Mouse (Mus musculus) MEL (cell line): ENCODE results near the gene Rbm18. TPM values are rescaled to one million over a fixed set of nuclear protein-coding genes. Genes with fewer than 3 reads are reported as not detected.

ENCODE experiments used
- DNase-seq: peaks from one replicate; pipeline ENCODE4 v3.0.0; 2011; ENCODE audit warnings: low read depth, low spot score
- H3K27ac ChIP-seq: 2 replicates; pipeline ENCODE4 v1.5.1; 2012; ENCODE audit warnings: low read depth, mild to moderate bottlenecking, control low read depth, low read length, moderate library complexity; ENCODE audit not compliant: control insufficient read depth
- H3K27me3 ChIP-seq, 2 experiments: fragments of 150-350 bp in 1 of 2; sonication (generic) in 1 of 2; 2 replicates each; pipeline ENCODE4 v1.6.1; 2012; ENCODE audit warnings: low read length in 2 of 2, mild to moderate bottlenecking in 2 of 2, improper control_type of control experiment in 1 of 2, moderate library complexity in 1 of 2; ENCODE audit not compliant: insufficient read depth in 2 of 2, control insufficient read depth in 1 of 2
- H3K36me3 ChIP-seq, 2 experiments: 2 replicates each; pipeline ENCODE4 v1.6.1; 2012 to 2014; ENCODE audit warnings: low read length in 2 of 2, improper control_type of control experiment in 1 of 2, inconsistent platforms in 1 of 2, mild to moderate bottlenecking in 1 of 2; ENCODE audit not compliant: insufficient read depth in 2 of 2, control insufficient read depth in 1 of 2
- H3K4me1 ChIP-seq, 2 experiments: fragments of 150-350 bp in 1 of 2; sonication (generic) in 1 of 2; 2 replicates each; pipeline ENCODE4 v1.6.1; 2012; ENCODE audit warnings: low read length in 2 of 2, improper control_type of control experiment in 1 of 2, mild to moderate bottlenecking in 1 of 2; ENCODE audit not compliant: insufficient read depth in 2 of 2, control insufficient read depth in 1 of 2
- H3K4me3 ChIP-seq, 2 experiments: fragments of 150-350 bp in 1 of 2; sonication (generic) in 1 of 2; 2 replicates each; pipeline ENCODE4 v1.5.1; 2012; ENCODE audit warnings: low read depth in 2 of 2, low read length in 2 of 2, mild to moderate bottlenecking in 2 of 2, moderate library complexity in 2 of 2, control low read depth in 1 of 2, improper control_type of control experiment in 1 of 2; ENCODE audit not compliant: control insufficient read depth in 1 of 2, insufficient read depth in 1 of 2
- H3K79me2 ChIP-seq: 2 replicates; pipeline ENCODE4 v1.6.1; 2012; ENCODE audit warnings: mild to moderate bottlenecking, low read length, moderate library complexity; ENCODE audit not compliant: control insufficient read depth, poor library complexity, insufficient read depth
- H3K9ac ChIP-seq: 2 replicates; pipeline ENCODE4 v1.6.1; 2012; ENCODE audit warnings: low read depth, mild to moderate bottlenecking, control low read depth, low read length, moderate library complexity; ENCODE audit not compliant: control insufficient read depth, poor library complexity, severe bottlenecking
- H3K9me3 ChIP-seq: fragments of 150-350 bp; sonication (generic); replicated peaks from 2 replicates; pipeline ENCODE4 v1.6.1; 2012; ENCODE audit warnings: mild to moderate bottlenecking, low read length, improper control_type of control experiment, moderate library complexity; ENCODE audit not compliant: insufficient read depth
- BHLHE40 ChIP-seq: IDR thresholded peaks from 2 replicates; pipeline ENCODE4 v1.6.1; 2012; ENCODE audit warnings: low read depth, mild to moderate bottlenecking, inconsistent platforms, low read length, improper control_type of control experiment, borderline replicate concordance
- CTCF ChIP-seq, 3 experiments: IDR thresholded peaks in 2 of 3; conservative IDR thresholded peaks in 1 of 3; 2 replicates each; pipeline ENCODE4 v1.5.1; 2011 to 2012; ENCODE audit warnings: low read length in 3 of 3, low read depth in 2 of 3, mild to moderate bottlenecking in 2 of 3, improper control_type of control experiment in 1 of 3, inconsistent platforms in 1 of 3, mixed read lengths in 1 of 3, moderate library complexity in 1 of 3; ENCODE audit not compliant: control insufficient read depth in 1 of 3, insufficient read depth in 1 of 3, poor library complexity in 1 of 3, severe bottlenecking in 1 of 3
- E2F4 ChIP-seq: IDR thresholded peaks from 2 replicates; pipeline ENCODE4 v1.6.1; 2011; ENCODE audit warnings: low read depth, low read length, improper control_type of control experiment, borderline replicate concordance
- ETS1 ChIP-seq: IDR thresholded peaks from 2 replicates; pipeline ENCODE4 v1.6.1; 2012; ENCODE audit warnings: low read depth, mild to moderate bottlenecking, inconsistent platforms, low read length, improper control_type of control experiment, moderate library complexity
- GABPA ChIP-seq: IDR thresholded peaks from 2 replicates; pipeline ENCODE4 v1.6.1; 2012; ENCODE audit warnings: low read depth, mild to moderate bottlenecking, inconsistent platforms, low read length, improper control_type of control experiment, moderate library complexity
- GATA1 ChIP-seq: IDR thresholded peaks from 2 replicates; pipeline ENCODE4 v1.6.1; 2011; ENCODE audit warnings: low read depth, low read length, improper control_type of control experiment
- HCFC1 ChIP-seq: IDR thresholded peaks from 2 replicates; pipeline ENCODE4 v1.6.1; 2012; ENCODE audit warnings: low read depth, mild to moderate bottlenecking, inconsistent platforms, low read length, improper control_type of control experiment, moderate library complexity
- JUND ChIP-seq: IDR thresholded peaks from 2 replicates; pipeline ENCODE4 v1.6.1; 2011; ENCODE audit warnings: low read depth, mild to moderate bottlenecking, improper control_type of control experiment, low read length
- KAT2A ChIP-seq: conservative IDR thresholded peaks from 2 replicates; pipeline ENCODE4 v1.6.1; 2012; ENCODE audit warnings: low read depth, low read length, improper control_type of control experiment, inconsistent platforms
- MAX ChIP-seq: IDR thresholded peaks from 2 replicates; pipeline ENCODE4 v1.6.1; 2011; ENCODE audit warnings: low read length, improper control_type of control experiment
- MEF2A ChIP-seq: IDR thresholded peaks from 2 replicates; pipeline ENCODE4 v1.6.1; 2014; ENCODE audit warnings: low read depth, mild to moderate bottlenecking, inconsistent platforms, low read length, improper control_type of control experiment; ENCODE audit not compliant: poor library complexity, insufficient replicate concordance, severe bottlenecking; ENCODE audit errors: extremely low read depth
- MXI1 ChIP-seq: IDR thresholded peaks from 2 replicates; pipeline ENCODE4 v1.6.1; 2011; ENCODE audit warnings: mild to moderate bottlenecking, low read depth, low read length, improper control_type of control experiment
- MYB ChIP-seq: IDR thresholded peaks from 2 replicates; pipeline ENCODE4 v1.6.1; 2011; ENCODE audit warnings: mild to moderate bottlenecking, low read depth, low read length, improper control_type of control experiment
- MYC ChIP-seq: IDR thresholded peaks from 2 replicates; pipeline ENCODE4 v1.6.1; 2011; ENCODE audit warnings: low read depth, mild to moderate bottlenecking, low read length, improper control_type of control experiment, moderate library complexity
- POLR2AphosphoS5 ChIP-seq: IDR thresholded peaks from 2 replicates; pipeline ENCODE4 v1.6.1; 2012; ENCODE audit warnings: low read depth, borderline replicate concordance, mild to moderate bottlenecking, inconsistent platforms, low read length, moderate library complexity, mixed read lengths
- RAD21 ChIP-seq: IDR thresholded peaks from 2 replicates; pipeline ENCODE4 v1.6.1; 2011; ENCODE audit warnings: mild to moderate bottlenecking, low read depth, low read length, improper control_type of control experiment
- SIN3A ChIP-seq: IDR thresholded peaks from 2 replicates; pipeline ENCODE4 v1.6.1; 2012; ENCODE audit warnings: low read length, improper control_type of control experiment, inconsistent platforms
- TAL1 ChIP-seq: IDR thresholded peaks from 2 replicates; pipeline ENCODE4 v1.6.1; 2012; ENCODE audit warnings: mild to moderate bottlenecking, inconsistent platforms, low read length, moderate library complexity, mixed read lengths
- TBP ChIP-seq: IDR thresholded peaks from 2 replicates; pipeline ENCODE4 v1.8.0; 2011; ENCODE audit warnings: low read depth, low read length, improper control_type of control experiment
- TCF12 ChIP-seq: IDR thresholded peaks from 2 replicates; pipeline ENCODE4 v1.6.1; 2014; ENCODE audit warnings: low read depth, mild to moderate bottlenecking, inconsistent platforms, low read length, improper control_type of control experiment, moderate library complexity
- UBTF ChIP-seq: IDR thresholded peaks from 2 replicates; pipeline ENCODE4 v1.6.1; 2012; ENCODE audit warnings: low read depth, mild to moderate bottlenecking, inconsistent platforms, low read length, improper control_type of control experiment, moderate library complexity, borderline replicate concordance; ENCODE audit not compliant: insufficient read depth
- USF2 ChIP-seq, 2 experiments: IDR thresholded peaks; 2 replicates each; pipeline ENCODE4 v1.6.1; 2011 to 2012; ENCODE audit warnings: improper control_type of control experiment in 2 of 2, low read length in 2 of 2, borderline replicate concordance in 1 of 2, inconsistent platforms in 1 of 2, low read depth in 1 of 2, mild to moderate bottlenecking in 1 of 2; ENCODE audit not compliant: insufficient read depth in 1 of 2
- ZKSCAN1 ChIP-seq: IDR thresholded peaks from 2 replicates; pipeline ENCODE4 v1.6.1; 2012; ENCODE audit warnings: low read depth, mild to moderate bottlenecking, inconsistent platforms, low read length, improper control_type of control experiment, moderate library complexity
- ZMIZ1 ChIP-seq: IDR thresholded peaks from 2 replicates; pipeline ENCODE4 v1.6.1; 2012; ENCODE audit warnings: low read depth, mild to moderate bottlenecking, inconsistent platforms, low read length, improper control_type of control experiment, moderate library complexity
- polyA plus RNA-seq, 2 experiments: library from polyadenylated mRNA; stranded (reverse) in 1 of 2; unstranded in 1 of 2; fragments of >175 nt in 1 of 2; fragments of >200 nt in 1 of 2; gene quantifications; 2 replicates each; pipeline versions ENCODE4 v1.2.1 to v1.2.4; 2012; ENCODE audit warnings: low replicate concordance in 2 of 2, low read depth in 1 of 2; ENCODE audit not compliant: insufficient read length in 2 of 2, insufficient read depth in 1 of 2, missing spikeins in 1 of 2
- total RNA-seq: library from RNA; depleted of rRNA; stranded (reverse); fragments of 300-350 nt; gene quantifications from 2 replicates; pipeline ENCODE4 v1.2.3, GENCODE M21; 2012

Gene Rbm18
- total and polyA plus RNA-seq, 3 experiments: 16.7 to 20.1 TPM; not detected in 1

DNA sequence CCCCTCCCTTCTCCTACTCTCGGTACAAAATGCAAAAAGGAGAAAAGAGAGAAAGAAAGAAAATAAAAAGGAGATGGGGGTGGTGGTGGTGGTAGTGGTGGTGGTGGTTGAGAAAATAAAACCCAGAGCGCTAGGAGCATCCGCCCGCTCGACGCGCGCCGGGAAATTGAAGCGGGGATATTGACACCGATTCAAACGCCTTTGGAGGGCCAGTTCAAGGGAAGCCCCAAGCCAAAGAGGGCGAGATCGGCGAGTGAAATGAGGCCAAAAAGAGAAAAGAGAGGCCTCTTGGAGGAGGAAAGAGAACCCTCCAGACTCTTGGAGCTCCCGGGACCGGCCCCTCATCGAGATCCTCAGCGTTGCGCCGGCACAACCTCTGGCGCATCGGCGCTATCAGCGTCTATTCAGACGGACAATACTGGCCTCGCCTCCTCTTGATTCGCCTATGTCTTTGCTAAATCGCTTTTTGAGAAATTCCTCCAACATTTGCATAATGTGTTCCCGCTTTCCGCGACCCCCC lies 32.1 kb downstream of the Rbm18 start:
- H3K27ac ChIP-seq: no peak overlapping the region
- H3K79me2 ChIP-seq: no peaks in the 10 kb centered on the region
- no peak overlapping the region for H3K9ac ChIP-seq
- no peak for DNase-seq
- no peaks in the 10 kb centered on the region for H3K36me3 ChIP-seq
- no peaks in the 10 kb centered on the region for H3K9me3 ChIP-seq
- H3K4me3 ChIP-seq: no peak overlapping the region
- no peaks in the 10 kb centered on the region; a peak in 2 of 4 replicates for H3K27me3 ChIP-seq
- no peak for TF ChIP-seq HCFC1
- no peak for TF ChIP-seq GATA1
- no peak for TF ChIP-seq MXI1
- no peak for TF ChIP-seq ZKSCAN1
- TF ChIP-seq JUND: no peak
- H3K4me1 ChIP-seq: no peaks in the 10 kb centered on the region

DNA sequence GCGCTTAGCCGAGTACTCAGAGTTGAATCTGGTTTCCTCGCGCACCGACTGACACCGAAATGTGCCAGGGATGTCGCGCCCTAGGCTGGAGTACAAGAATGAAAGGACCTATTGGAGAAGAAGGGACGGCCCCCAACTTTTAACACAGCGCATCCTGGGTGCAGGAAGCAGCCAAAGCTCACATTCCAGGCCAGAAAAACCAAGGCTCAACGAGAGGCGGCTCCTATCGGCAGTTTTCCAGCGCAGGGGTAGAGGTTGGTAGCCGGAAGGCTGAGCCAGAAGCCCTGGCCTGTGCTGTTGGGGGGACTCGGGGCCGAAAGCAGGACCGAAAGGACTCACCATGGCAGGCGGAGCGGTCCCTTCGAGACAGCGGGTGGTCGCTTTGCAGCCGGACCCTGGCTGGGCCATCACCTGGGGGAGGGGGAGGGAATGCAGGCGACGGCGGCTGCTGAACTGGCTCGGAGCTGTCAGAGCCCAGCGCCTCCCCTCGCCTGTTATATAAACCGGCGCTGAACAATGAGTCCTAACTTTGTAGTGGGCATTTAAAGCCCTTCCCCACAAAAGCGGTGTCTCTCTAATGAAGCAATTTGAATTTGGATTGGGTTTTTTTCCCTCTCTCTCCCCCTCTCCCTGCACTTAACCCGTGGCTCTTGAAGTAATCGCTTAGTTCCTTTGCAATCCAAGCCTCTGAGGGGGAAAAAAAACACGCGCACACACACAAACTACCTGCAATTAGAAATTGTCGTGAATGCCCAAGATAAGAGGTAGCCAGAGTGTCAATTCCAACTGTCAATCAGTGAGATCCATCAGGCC lies 32.8 kb downstream of the Rbm18 start:
- peaks cover 0 to under 1% of the 10 kb centered on the region in 2 experiments; a peak in 3 of 4 replicates for H3K27me3 ChIP-seq
- no peaks in the 10 kb centered on the region for H3K79me2 ChIP-seq
- H3K9me3 ChIP-seq: no peaks in the 10 kb centered on the region
- H3K36me3 ChIP-seq: no peaks in the 10 kb centered on the region
- TF ChIP-seq SIN3A (no peak), CTCF (IDR thresholded peaks at IDR 0.05 in 2 of 3, conservative IDR thresholded peaks at IDR 0.05 in 1 of 3; ENCODE audit: control insufficient read depth in 1 of 3, insufficient read depth in 1 of 3, low read depth in 2 of 3, low read length in 3 of 3, poor library complexity in 1 of 3, severe bottlenecking in 1 of 3) (no peak), TCF12 (no peak), ETS1 (no peak), GABPA (no peak), ZMIZ1 (no peak), HCFC1 (no peak), ZKSCAN1 (no peak), MAX (no peak), KAT2A (no peak), MYC (no peak)
- H3K9ac ChIP-seq: no peak overlapping the region
- H3K27ac ChIP-seq: no peak overlapping the region
- no peak overlapping the region for H3K4me3 ChIP-seq
- DNase-seq: no peak
- H3K4me1 ChIP-seq: no peaks in the 10 kb centered on the region

DNA sequence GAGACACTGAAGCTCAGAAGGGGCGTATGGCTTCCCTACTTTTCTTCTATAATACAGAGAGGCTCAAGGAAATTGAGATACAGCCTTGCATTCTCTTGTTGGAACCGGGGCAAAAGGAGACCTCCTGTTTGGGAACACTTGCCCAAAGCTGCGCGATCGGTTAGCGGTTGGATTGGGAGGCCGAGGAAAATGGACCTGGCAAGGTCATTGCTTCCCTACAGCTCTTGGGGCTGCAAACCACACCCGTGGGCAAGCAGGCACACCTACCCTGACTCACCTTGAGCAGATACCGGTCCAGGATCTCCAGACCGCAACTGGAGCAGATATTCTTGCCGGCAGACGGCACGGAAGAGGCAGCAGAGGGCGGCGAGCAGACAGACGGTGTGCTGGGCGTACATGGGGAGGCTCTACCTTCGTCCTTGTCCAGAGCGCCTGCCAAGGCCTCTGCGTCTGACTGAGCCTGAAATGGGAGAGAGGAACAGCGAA lies 33.5 kb downstream of the Rbm18 start:
- no peaks in the 10 kb centered on the region for H3K9me3 ChIP-seq
- peaks cover 0 to 3% of the 10 kb centered on the region in 2 experiments; a peak in 3 of 4 replicates for H3K27me3 ChIP-seq
- H3K4me3 ChIP-seq: no peak overlapping the region
- H3K36me3 ChIP-seq: no peaks in the 10 kb centered on the region
- H3K79me2 ChIP-seq: no peaks in the 10 kb centered on the region
- no peak for DNase-seq
- H3K4me1 ChIP-seq: no peaks in the 10 kb centered on the region
- no peak overlapping the region for H3K9ac ChIP-seq
- H3K27ac ChIP-seq: no peak overlapping the region
- TF ChIP-seq MXI1 (no peak), E2F4 (no peak), MYB (no peak), UBTF (no peak), TBP (no peak), TAL1 (no peak), USF2 (IDR thresholded peaks at IDR 0.05; ENCODE audit: borderline replicate concordance in 1 of 2, insufficient read depth in 1 of 2, low read depth in 1 of 2, low read length in 2 of 2) (no peak), MEF2A (no peak), JUND (no peak), BHLHE40 (no peak), KAT2A (no peak), POLR2AphosphoS5 (no peak), RAD21 (no peak), ETS1 (no peak)
